ENCODE assay signal across 8 mouse cellular contexts in the genomic region with DNA sequence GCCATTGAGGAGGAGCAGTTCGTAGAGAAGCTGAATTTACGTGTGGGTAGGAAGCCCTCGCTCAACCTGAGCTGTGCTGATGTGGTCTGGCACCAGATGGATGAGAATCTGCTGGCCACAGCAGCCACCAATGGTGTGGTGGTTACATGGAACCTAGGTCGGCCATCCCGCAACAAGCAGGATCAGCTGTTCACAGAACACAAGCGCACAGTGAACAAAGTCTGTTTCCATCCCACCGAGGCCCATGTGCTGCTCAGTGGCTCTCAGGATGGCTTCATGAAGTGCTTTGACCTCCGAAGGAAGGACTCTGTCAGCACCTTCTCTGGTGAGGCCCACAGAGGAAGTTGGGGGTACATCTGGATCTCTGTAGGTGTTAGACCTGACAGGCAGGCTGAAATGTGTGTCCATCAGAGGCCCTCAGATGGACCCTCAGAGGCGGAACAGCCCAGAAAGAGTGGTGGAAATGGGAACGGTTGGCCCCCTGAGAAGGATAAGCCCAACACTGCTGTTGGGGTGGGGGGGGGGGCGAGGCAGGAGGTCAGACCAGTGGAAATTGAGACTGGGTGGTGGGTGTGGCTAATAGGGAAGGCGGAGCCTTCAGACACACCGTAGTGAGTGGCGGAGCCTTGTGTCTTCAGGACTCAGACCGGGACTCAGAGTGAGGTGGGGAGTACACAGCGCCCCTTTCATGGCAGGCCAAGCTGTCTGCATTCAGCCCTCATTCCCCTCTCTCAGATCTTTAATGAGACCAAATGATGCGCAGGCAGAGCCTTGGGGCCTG. TPM values are rescaled to one million over a fixed set of nuclear protein-coding genes. Genes with fewer than 3 reads are reported as not detected.
A peak's percentile ranks its signal among the peaks of the same experiment; 100 is the strongest.
DNase-seq lines count a peak whose midpoint lies in the region; ATAC-seq and TF ChIP-seq lines count a peak whose summit lies in the region.

No protein-coding gene starts in this region.

- peaks cover 14% of the 10 kb centered on the region for H3K4me1 ChIP-seq in kidney, adult 2 months (ENCODE audit: control insufficient read depth, insufficient read depth, low read length)
- H3K4me1 ChIP-seq in bone marrow macrophage, adult 2 months (ENCODE audit: control insufficient read depth, insufficient read depth, low read length) = peaks cover 15% of the 10 kb centered on the region
- peaks cover 38% of the 10 kb centered on the region for H3K4me1 ChIP-seq in hindbrain, embryonic 16.5 days (ENCODE audit: control insufficient read depth, insufficient read depth, low read depth, low read length)
- H3K4me1 ChIP-seq in midbrain, embryonic 14.5 days (ENCODE audit: control insufficient read depth, insufficient read depth, low read length) = peaks cover 23% of the 10 kb centered on the region

- no peaks in the 10 kb centered on the region for H3K36me3 ChIP-seq in kidney, adult 2 months (ENCODE audit: control insufficient read depth, insufficient read depth, low read length)
- H3K36me3 ChIP-seq in hindbrain, embryonic 16.5 days (ENCODE audit: control insufficient read depth, insufficient read depth, low read length) = peaks cover 13% of the 10 kb centered on the region
- H3K36me3 ChIP-seq in midbrain, embryonic 14.5 days (ENCODE audit: control insufficient read depth, insufficient read depth, low read length) = peaks cover 32% of the 10 kb centered on the region

- H3K27ac ChIP-seq in kidney, adult 2 months (ENCODE audit: insufficient read depth, low read depth, low read length) = no peak overlapping the region
- no peak overlapping the region for H3K27ac ChIP-seq in bone marrow macrophage, adult 2 months (ENCODE audit: insufficient read depth, low read depth, low read length)
- H3K27ac ChIP-seq in hindbrain, embryonic 16.5 days (ENCODE audit: low read depth, low read length) = no peak overlapping the region
- no peak overlapping the region for H3K27ac ChIP-seq in midbrain, embryonic 14.5 days (replicated peaks; ENCODE audit: low read depth, low read length)

- no peaks in the 10 kb centered on the region for H3K9me3 ChIP-seq in hindbrain, embryonic 16.5 days (ENCODE audit: control insufficient read depth, low read length)
- H3K9me3 ChIP-seq in midbrain, embryonic 14.5 days (ENCODE audit: control insufficient read depth, low read length) = no peaks in the 10 kb centered on the region

- ATAC-seq in hindbrain, embryonic 16.5 days = no peak
- ATAC-seq in midbrain, embryonic 14.5 days (ENCODE audit: low FRiP score, low TSS enrichment) = no peak

- no peaks in the 10 kb centered on the region for H3K27me3 ChIP-seq in kidney, adult 2 months (replicated peaks; ENCODE audit: control insufficient read depth, insufficient read depth, low read length)
- H3K27me3 ChIP-seq in hindbrain, embryonic 16.5 days (replicated peaks; ENCODE audit: control insufficient read depth, insufficient read depth, low read length) = no peaks in the 10 kb centered on the region
- H3K27me3 ChIP-seq in midbrain, embryonic 14.5 days (ENCODE audit: control insufficient read depth, insufficient read depth, low read length) = no peaks in the 10 kb centered on the region

- H3K9ac ChIP-seq in hindbrain, embryonic 16.5 days (ENCODE audit: low read depth, low read length) = peak overlapping the region; percentile 77; the same call in 1 of the 2 replicates
- H3K9ac ChIP-seq in midbrain, embryonic 14.5 days (replicated peaks; ENCODE audit: low read length) = peak overlapping the region; percentile 72

- H3K4me3 ChIP-seq in kidney, adult 2 months (ENCODE audit: insufficient read depth, low read depth, low read length) = peak overlapping the region; percentile 91; the same call in 1 of the 2 replicates
- H3K4me3 ChIP-seq in bone marrow macrophage, adult 2 months (ENCODE audit: insufficient read depth, low read length) = peak overlapping the region; percentile 89
- peak overlapping the region; percentile 73 for H3K4me3 ChIP-seq in hindbrain, embryonic 16.5 days (ENCODE audit: low read length)
- peak overlapping the region; percentile 59 for H3K4me3 ChIP-seq in midbrain, embryonic 14.5 days (replicated peaks; ENCODE audit: low read depth, low read length)

- 71% methylated on average over 17 of the region's 17 CpGs for WGBS in kidney, adult 2 months
- WGBS in hindbrain, embryonic 16.5 days = 78% methylated on average over 16 of the region's 17 CpGs
- WGBS in midbrain, embryonic 14.5 days = 73% methylated on average over 17 of the region's 17 CpGs

- peak overlapping the region; percentile 99 for H3K4me2 ChIP-seq in hindbrain, embryonic 16.5 days (ENCODE audit: low read length)
- peak overlapping the region; percentile 97 for H3K4me2 ChIP-seq in midbrain, embryonic 14.5 days (ENCODE audit: low read length)

- no peak for TF ChIP-seq POLR2A in kidney, adult 2 months (IDR thresholded peaks at IDR 0.05; ENCODE audit: low read depth, low read length)
- no peak for TF ChIP-seq POLR2A in bone marrow macrophage, adult 2 months (IDR thresholded peaks at IDR 0.05; ENCODE audit: borderline replicate concordance, low read depth, low read length)

- DNase-seq in kidney, adult 2 months = no peak
- no peak for DNase-seq in kidney, postnatal 36 days
- DNase-seq in midbrain, embryonic 14.5 days = no peak
- no peak for DNase-seq in embryo, embryonic 10 days (ENCODE audit: low spot score)
- DNase-seq in urinary bladder, postnatal 4 days (ENCODE audit: low spot score in 2 of 2) = no peak
- DNase-seq in left cerebral cortex, adult 18-20 months (ENCODE audit: low spot score in 2 of 2) = no peak

- no peak for TF ChIP-seq CTCF in kidney, adult 2 months (conservative IDR thresholded peaks at IDR 0.05; ENCODE audit: insufficient read depth, insufficient read length, low read depth, low read length)
- no peak for TF ChIP-seq CTCF in bone marrow macrophage, adult 2 months (IDR thresholded peaks at IDR 0.05; ENCODE audit: low read depth, low read length)

RNA-seq across cellular contexts. Expression of a gene that starts 1.1 kb away (rescaled TPM):
- polyA plus RNA-seq in kidney, adult 2 months (2012; rRNA removed) = 34.9 and 42.1 TPM in 2 replicates
- polyA plus RNA-seq in bone marrow macrophage, adult 2 months (2012; ENCODE audit: insufficient read depth, insufficient read length, missing spikeins) = 11.9 and 14.0 TPM in 2 replicates
- 29.7 and 32.7 TPM in 2 replicates for polyA plus RNA-seq in hindbrain, embryonic 16.5 days (2015; fragmentation: Nextera tagmentation; extraction: Ambion mirVana)
- 30.0 and 31.7 TPM in 2 replicates for polyA plus RNA-seq in midbrain, embryonic 14.5 days (2014; fragmentation: Nextera tagmentation; extraction: Ambion mirVana)
- total RNA-seq in left cerebral cortex, adult 18-20 months (2021) = 10 to 100 TPM; 22.5 to 25.1 TPM

RNA-seq across cellular contexts. Expression of a gene that starts 4.1 kb away (rescaled TPM):
- 132 and 139 TPM in 2 replicates for polyA plus RNA-seq in kidney, adult 2 months (2012; rRNA removed)
- polyA plus RNA-seq in bone marrow macrophage, adult 2 months (2012; ENCODE audit: insufficient read depth, insufficient read length, missing spikeins) = 16.3 and 18.0 TPM in 2 replicates
- 51.0 and 55.4 TPM in 2 replicates for polyA plus RNA-seq in hindbrain, embryonic 16.5 days (2015; fragmentation: Nextera tagmentation; extraction: Ambion mirVana)
- 48.9 and 50.2 TPM in 2 replicates for polyA plus RNA-seq in midbrain, embryonic 14.5 days (2014; fragmentation: Nextera tagmentation; extraction: Ambion mirVana)
- total RNA-seq in left cerebral cortex, adult 18-20 months (2021) = 10 to 100 TPM; 43.5 to 52.3 TPM

RNA-seq across cellular contexts. Expression of a gene that starts 8.7 kb away (rescaled TPM):
- polyA plus RNA-seq in kidney, adult 2 months (2012; rRNA removed) = 140 and 144 TPM in 2 replicates
- 84.9 and 89.7 TPM in 2 replicates for polyA plus RNA-seq in bone marrow macrophage, adult 2 months (2012; ENCODE audit: insufficient read depth, insufficient read length, missing spikeins)
- 397 and 428 TPM in 2 replicates for polyA plus RNA-seq in hindbrain, embryonic 16.5 days (2015; fragmentation: Nextera tagmentation; extraction: Ambion mirVana)
- polyA plus RNA-seq in midbrain, embryonic 14.5 days (2014; fragmentation: Nextera tagmentation; extraction: Ambion mirVana) = 310 and 386 TPM in 2 replicates
- 100 to 1,000 TPM; 178 to 180 TPM for total RNA-seq in left cerebral cortex, adult 18-20 months (2021)

RNA-seq across cellular contexts. Expression of a gene that starts 12.5 kb away (rescaled TPM):
- polyA plus RNA-seq in kidney, adult 2 months (2012; rRNA removed) = 9.2 and 13.9 TPM in 2 replicates
- 1.6 and 3.7 TPM in 2 replicates for polyA plus RNA-seq in bone marrow macrophage, adult 2 months (2012; ENCODE audit: insufficient read depth, insufficient read length, missing spikeins)
- polyA plus RNA-seq in hindbrain, embryonic 16.5 days (2015; fragmentation: Nextera tagmentation; extraction: Ambion mirVana) = 61.6 and 73.4 TPM in 2 replicates
- 45.5 and 57.4 TPM in 2 replicates for polyA plus RNA-seq in midbrain, embryonic 14.5 days (2014; fragmentation: Nextera tagmentation; extraction: Ambion mirVana)
- 10 to 100 TPM; 40.6 to 42.4 TPM for total RNA-seq in left cerebral cortex, adult 18-20 months (2021)

RNA-seq across cellular contexts. Expression of a gene that starts 15.7 kb away (rescaled TPM):
- polyA plus RNA-seq in kidney, adult 2 months (2012; rRNA removed) = 3.6 TPM in 2 replicates
- not detected in 2 replicates for polyA plus RNA-seq in bone marrow macrophage, adult 2 months (2012; ENCODE audit: insufficient read depth, insufficient read length, missing spikeins)
- polyA plus RNA-seq in hindbrain, embryonic 16.5 days (2015; fragmentation: Nextera tagmentation; extraction: Ambion mirVana) = 38.1 and 43.0 TPM in 2 replicates
- polyA plus RNA-seq in midbrain, embryonic 14.5 days (2014; fragmentation: Nextera tagmentation; extraction: Ambion mirVana) = 37.2 and 39.8 TPM in 2 replicates
- 100 to 1,000 TPM; 588 to 680 TPM for total RNA-seq in left cerebral cortex, adult 18-20 months (2021)
